Mouse (Mus musculus) thymus, adult 2 months (tissue): ENCODE data around the gene Fhit.

Source experiments
- CTCF ChIP-seq: fragments of 200-500 bp; IDR thresholded peaks from 2 replicates; pipeline ENCODE4 v1.5.1; 2012; ENCODE audit warnings: mild to moderate bottlenecking, control low read depth, low read length, moderate library complexity, borderline replicate concordance; ENCODE audit not compliant: control insufficient read depth, poor library complexity, insufficient read depth; ENCODE audit errors: extremely low read depth
- POLR2A ChIP-seq: fragments of 200-500 bp; IDR thresholded peaks from 2 replicates; pipeline ENCODE4 v1.6.1; 2012; ENCODE audit warnings: mild to moderate bottlenecking, low read length, control low read depth, moderate library complexity; ENCODE audit not compliant: control insufficient read depth, poor library complexity, insufficient read depth; ENCODE audit errors: extremely low read depth

DNA sequence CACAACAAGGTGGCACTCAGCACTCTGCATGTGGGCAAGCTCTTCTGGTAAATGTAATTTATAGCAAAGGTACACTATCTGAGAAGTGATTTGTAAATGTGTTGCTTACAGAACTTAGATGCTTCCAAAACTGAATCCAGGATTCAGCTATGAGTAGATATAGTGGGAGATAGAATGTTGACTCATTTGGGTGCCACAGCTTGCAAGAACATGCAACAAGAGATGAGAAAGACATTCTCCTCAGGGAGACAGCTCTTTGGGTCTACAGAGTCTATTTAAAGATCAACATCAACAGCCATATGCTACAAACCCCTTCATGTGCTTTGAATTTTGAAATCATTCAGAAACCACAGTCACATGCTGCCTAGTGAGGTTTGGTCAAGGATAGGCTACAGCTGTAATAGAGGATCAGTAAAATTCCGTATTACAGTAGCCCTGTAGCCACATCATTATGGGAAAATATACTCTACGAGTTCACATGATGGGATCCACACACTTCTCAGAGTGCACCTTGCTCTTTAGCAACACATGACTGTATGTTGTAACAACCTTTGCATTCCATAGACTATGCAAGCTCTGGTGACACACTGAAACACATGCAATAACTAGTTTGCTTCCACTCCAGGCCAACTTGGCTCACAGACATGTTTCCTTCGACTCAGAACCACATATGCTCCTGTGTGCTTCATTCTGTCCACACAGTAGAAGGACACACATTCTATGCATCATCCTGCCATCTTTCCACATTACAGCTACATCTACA is 678.8 kb downstream of the Fhit start:
- TF ChIP-seq CTCF (no peak), POLR2A (no peak)
